Mouse (Mus musculus) hindbrain, embryonic 12.5 days (tissue): Measurements from ENCODE around the gene Tmprss9. TPM values are rescaled to one million over a fixed set of nuclear protein-coding genes. Genes with fewer than 3 reads are reported as not detected.

ENCODE experiments used
- ATAC-seq: fragments of 200-750 bp; cut with Nextera tagmentation; 2 replicates; pipeline ENCODE4 v1.8.0; 2017; ENCODE audit warnings: moderate TSS enrichment; ENCODE audit not compliant: low FRiP score
- H3K27ac ChIP-seq: fragments of 300-500 bp; sonication (generic); 2 replicates; pipeline ENCODE4 v1.5.1; 2016; ENCODE audit warnings: mild to moderate bottlenecking
- H3K27me3 ChIP-seq: fragments of 300-500 bp; sonication (generic); 2 replicates; pipeline ENCODE4 v1.6.1; 2016; ENCODE audit warnings: mild to moderate bottlenecking
- H3K36me3 ChIP-seq: fragments of 300-500 bp; sonication (generic); 2 replicates; pipeline ENCODE4 v1.6.1; 2016; ENCODE audit warnings: mild to moderate bottlenecking
- H3K4me1 ChIP-seq: fragments of 300-500 bp; sonication (generic); 2 replicates; pipeline ENCODE4 v1.6.1; 2016
- H3K4me2 ChIP-seq: fragments of 300-500 bp; sonication (generic); replicated peaks from 2 replicates; pipeline ENCODE4 v1.6.1; 2016; ENCODE audit warnings: mild to moderate bottlenecking
- H3K4me3 ChIP-seq: fragments of 300-500 bp; sonication (generic); 2 replicates; pipeline ENCODE4 v1.5.1; 2016; ENCODE audit warnings: mild to moderate bottlenecking
- H3K9ac ChIP-seq: fragments of 300-500 bp; sonication (generic); 2 replicates; pipeline ENCODE4 v1.6.1; 2016; ENCODE audit warnings: mild to moderate bottlenecking, moderate library complexity
- H3K9me3 ChIP-seq: fragments of 300-500 bp; sonication (generic); replicated peaks from 2 replicates; pipeline ENCODE4 v1.6.1; 2016; ENCODE audit warnings: mild to moderate bottlenecking
- WGBS: fragments of 180-500 bp; shearing (Covaris S2); methylation state at CpG from one replicate; pipeline ENCODE4 v1.1.7; 2016; 5-methylcytosine and 5-hydroxymethylcytosine counted together
- polyA plus RNA-seq: library from polyadenylated mRNA; unstranded; fragments of >200 nt; fragmentation: Nextera tagmentation; extraction: Ambion mirVana; gene quantifications from 2 replicates; pipeline ENCODE4 v1.2.1, GENCODE M21; 2016

Gene Tmprss9
- polyA plus RNA-seq, 1 experiment from 2014 or later, result 0.08 TPM

- Histone ChIP-seq H3K27ac (no peak overlapping the region), H3K36me3 (peaks cover 44% of the 10 kb centered on the region), H3K9me3 (no peaks in the 10 kb centered on the region), H3K4me1 (peaks cover 20% of the 10 kb centered on the region), H3K4me2 (peak overlapping the region; percentile 94; the same call in 1 of the 2 replicates), H3K27me3 (no peaks in the 10 kb centered on the region), H3K4me3 (peak overlapping the region; percentile 67; the same call in 1 of the 2 replicates), H3K9ac (peak overlapping the region; percentile 73; the same call in 1 of the 2 replicates)
- no peak for ATAC-seq
- WGBS, result 92% methylated on average over 8 of the region's 8 CpGs
Measured at GRCm38 (mm10) chr10:80899074-80899473, 27.4 kb downstream of the Tmprss9 start.

DNA sequence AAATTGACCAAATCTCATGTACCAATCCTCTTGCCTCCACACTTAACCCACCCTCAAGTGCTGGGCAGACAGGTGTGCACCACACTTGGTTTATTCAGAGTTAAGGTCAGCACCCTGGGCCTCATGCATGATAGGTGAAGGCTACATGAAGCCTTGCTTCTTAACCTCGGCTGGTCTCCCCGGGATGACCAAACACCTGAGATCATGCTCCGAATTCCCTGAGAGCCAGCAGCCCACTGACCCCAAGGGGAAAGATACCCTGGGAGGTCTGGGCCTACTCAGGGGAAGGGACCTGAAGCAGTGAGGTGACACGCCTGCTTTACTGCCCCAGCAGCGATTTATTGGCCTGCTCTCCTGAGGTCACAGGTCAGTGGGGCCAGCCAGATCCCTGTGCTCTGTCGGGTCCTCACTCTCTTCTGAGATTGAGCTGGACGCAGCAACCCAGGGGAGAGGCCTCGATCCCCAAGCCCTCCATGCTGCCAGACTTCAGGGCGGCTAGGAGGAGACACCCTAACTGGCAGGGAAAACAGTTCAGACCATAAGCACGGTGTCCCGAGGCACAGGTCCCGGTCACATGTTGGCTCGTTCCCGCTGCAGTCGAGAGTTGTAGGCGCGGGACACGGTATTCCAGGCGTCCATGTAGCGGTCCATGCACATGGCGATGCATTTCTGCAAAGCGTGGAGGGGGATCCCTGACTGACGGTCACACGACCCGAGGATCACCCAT lies 28.1 kb downstream of the Tmprss9 start:
- Histone ChIP-seq H3K9ac (peak overlapping the region; percentile 73), H3K27ac (peak overlapping the region; percentile 83), H3K4me3 (peak overlapping the region; percentile 67), H3K9me3 (no peaks in the 10 kb centered on the region), H3K4me2 (peak overlapping the region; percentile 94), H3K27me3 (no peaks in the 10 kb centered on the region), H3K36me3 (peaks cover 50% of the 10 kb centered on the region), H3K4me1 (peaks cover 20% of the 10 kb centered on the region)
- no peak; the same call in 1 of the 2 replicates for ATAC-seq
- WGBS, result 16% methylated on average over 25 of the region's 25 CpGs

GRCm38 (mm10) chr10:80900318-80901247 lies 28.9 kb downstream of the Tmprss9 start, which contains the start of gene Timm13:
Gene Timm13 (minus strand): TSS chr10:80900969.
- H3K27ac ChIP-seq, result peak within 1 kb of the TSS; percentile 83
- peaks cover 58% of the 10 kb centered on the region for H3K36me3 ChIP-seq
- H3K4me2 ChIP-seq, result peak within 1 kb of the TSS; percentile 94
- peaks cover 20% of the 10 kb centered on the region for H3K4me1 ChIP-seq
- no peaks in the 10 kb centered on the region for H3K9me3 ChIP-seq
- peak within 1 kb of the TSS; percentile 67 for H3K4me3 ChIP-seq
- peak; percentile 94 for ATAC-seq
- peak within 1 kb of the TSS; percentile 73 for H3K9ac ChIP-seq
- H3K27me3 ChIP-seq, result no peaks in the 10 kb centered on the region
- WGBS, result under 1% methylated on average over 72 of the region's 72 CpGs

GRCm38 (mm10) chr10:80901409-80902272 lies 30.0 kb downstream of the Tmprss9 start:
- Histone ChIP-seq H3K4me1 (peaks cover 20% of the 10 kb centered on the region), H3K27ac (peak overlapping the region; percentile 69), H3K9ac (peak overlapping the region; percentile 15; the same call in 1 of the 2 replicates), H3K4me3 (no peak overlapping the region), H3K4me2 (peak overlapping the region; percentile 28), H3K36me3 (peaks cover 68% of the 10 kb centered on the region), H3K9me3 (no peaks in the 10 kb centered on the region), H3K27me3 (no peaks in the 10 kb centered on the region)
- WGBS, result 91% methylated on average over 19 of the region's 19 CpGs
- no peak; the same call in 1 of the 2 replicates for ATAC-seq

GRCm38 (mm10) chr10:80902273-80902940 lies 30.8 kb downstream of the Tmprss9 start:
- Histone ChIP-seq H3K27me3 (no peaks in the 10 kb centered on the region), H3K4me3 (no peak overlapping the region), H3K4me1 (peaks cover 20% of the 10 kb centered on the region), H3K27ac (no peak overlapping the region), H3K9me3 (no peaks in the 10 kb centered on the region), H3K4me2 (no peak overlapping the region), H3K36me3 (peaks cover 73% of the 10 kb centered on the region), H3K9ac (no peak overlapping the region)
- WGBS, result 95% methylated on average over 9 of the region's 9 CpGs
- no peak for ATAC-seq

DNA sequence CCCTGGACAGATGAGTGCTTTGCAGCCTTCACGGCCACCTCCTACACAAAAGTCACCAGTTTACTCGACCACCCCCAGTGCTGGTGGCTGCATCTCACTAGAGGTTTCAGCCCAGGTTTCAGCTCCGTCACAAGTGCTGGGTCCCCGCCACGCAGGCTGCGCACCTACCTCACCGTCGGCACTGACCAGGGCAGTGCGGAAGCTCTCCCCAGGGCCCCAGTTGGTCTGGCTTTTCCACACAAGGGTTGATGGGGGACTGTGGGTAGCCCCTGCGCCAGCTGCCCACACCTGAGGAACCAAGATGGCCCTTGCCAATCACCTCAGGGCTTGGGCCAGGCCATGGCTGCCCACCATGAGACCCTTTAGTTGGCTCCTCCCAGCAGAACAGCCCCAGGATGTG lies 31.6 kb downstream of the Tmprss9 start:
- no peaks in the 10 kb centered on the region for H3K27me3 ChIP-seq
- no peak overlapping the region for H3K27ac ChIP-seq
- no peak overlapping the region for H3K9ac ChIP-seq
- peaks cover 75% of the 10 kb centered on the region for H3K36me3 ChIP-seq
- WGBS, result 91% methylated on average over 10 of the region's 10 CpGs
- no peak overlapping the region for H3K4me3 ChIP-seq
- no peak for ATAC-seq
- H3K4me2 ChIP-seq, result no peak overlapping the region
- peaks cover 16% of the 10 kb centered on the region for H3K4me1 ChIP-seq
- H3K9me3 ChIP-seq, result no peaks in the 10 kb centered on the region

- no peak overlapping the region for H3K27ac ChIP-seq
- H3K4me2 ChIP-seq, result no peak overlapping the region
- H3K4me3 ChIP-seq, result no peak overlapping the region; the same call in 1 of the 2 replicates
- H3K36me3 ChIP-seq, result peaks cover 76% of the 10 kb centered on the region
- H3K9ac ChIP-seq, result no peak overlapping the region
- H3K4me1 ChIP-seq, result peaks cover 8% of the 10 kb centered on the region
- no peak for ATAC-seq
- H3K9me3 ChIP-seq, result no peaks in the 10 kb centered on the region
- H3K27me3 ChIP-seq, result no peaks in the 10 kb centered on the region
- WGBS, result 88% methylated on average over 28 of the region's 28 CpGs
Measured at GRCm38 (mm10) chr10:80904004-80904693, 32.5 kb downstream of the Tmprss9 start.

DNA sequence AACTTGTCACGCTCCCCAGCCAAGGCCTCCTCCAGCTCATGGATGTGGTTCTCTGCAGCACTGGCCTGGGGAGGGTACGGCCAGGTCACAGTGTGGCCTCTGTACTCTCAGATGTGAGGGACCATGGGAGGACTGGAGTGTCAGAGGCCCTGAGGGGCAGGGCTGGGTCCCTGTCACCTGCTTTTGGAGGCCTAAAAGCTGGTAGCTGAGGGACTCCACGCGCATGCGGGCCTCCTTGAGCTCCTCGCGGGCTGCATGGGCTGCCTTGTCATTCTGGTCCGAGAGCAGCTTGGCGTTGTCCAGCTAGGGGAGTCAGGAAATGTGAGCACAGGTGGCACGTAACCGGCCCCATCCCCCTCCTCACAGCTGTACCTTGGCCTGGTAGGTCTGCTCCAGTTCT lies 33.1 kb downstream of the Tmprss9 start:
- Histone ChIP-seq H3K4me1 (peaks cover 3% of the 10 kb centered on the region), H3K27me3 (no peaks in the 10 kb centered on the region), H3K27ac (no peak overlapping the region), H3K9ac (no peak overlapping the region), H3K9me3 (no peaks in the 10 kb centered on the region), H3K4me3 (no peak overlapping the region; the same call in 1 of the 2 replicates), H3K4me2 (no peak overlapping the region), H3K36me3 (peaks cover 76% of the 10 kb centered on the region)
- ATAC-seq, result no peak
- WGBS, result 92% methylated on average over 11 of the region's 11 CpGs

GRCm38 (mm10) chr10:80909375-80910162 lies 37.9 kb downstream of the Tmprss9 start:
- Histone ChIP-seq H3K36me3 (peaks cover 81% of the 10 kb centered on the region), H3K4me3 (no peak overlapping the region), H3K4me1 (no peaks in the 10 kb centered on the region), H3K9me3 (no peaks in the 10 kb centered on the region), H3K27me3 (no peaks in the 10 kb centered on the region), H3K9ac (no peak overlapping the region), H3K4me2 (no peak overlapping the region), H3K27ac (no peak overlapping the region)
- no peak for ATAC-seq
- 94% methylated on average over 22 of the region's 22 CpGs for WGBS

GRCm38 (mm10) chr10:80911354-80911753 lies 39.7 kb downstream of the Tmprss9 start:
- Histone ChIP-seq H3K4me2 (no peak overlapping the region), H3K4me3 (no peak overlapping the region), H3K9me3 (no peaks in the 10 kb centered on the region), H3K9ac (no peak overlapping the region), H3K4me1 (peaks cover 11% of the 10 kb centered on the region), H3K27ac (no peak overlapping the region), H3K27me3 (no peaks in the 10 kb centered on the region), H3K36me3 (peaks cover 76% of the 10 kb centered on the region)
- WGBS, result 94% methylated on average over 4 of the region's 4 CpGs
- ATAC-seq, result no peak
